Mouse (Mus musculus) liver, embryonic 12.5 days (tissue): ENCODE results near the gene Sorcs2. TPM values are rescaled to one million over a fixed set of nuclear protein-coding genes. Genes with fewer than 3 reads are reported as not detected.

ENCODE experiments used
- ATAC-seq: fragments of 200-750 bp; cut with Nextera tagmentation; 2 replicates; pipeline ENCODE4 v1.8.0; 2017; ENCODE audit warnings: moderate number of reproducible peaks, mild to moderate bottlenecking, moderate library complexity
- H3K27ac ChIP-seq: fragments of 300-500 bp; sonication (generic); 2 replicates; pipeline ENCODE4 v1.5.1; 2016; ENCODE audit warnings: mild to moderate bottlenecking
- H3K27me3 ChIP-seq: fragments of 300-500 bp; sonication (generic); replicated peaks from 2 replicates; pipeline ENCODE4 v1.6.1; 2016; ENCODE audit warnings: mild to moderate bottlenecking, moderate library complexity
- H3K36me3 ChIP-seq: fragments of 300-500 bp; sonication (generic); 2 replicates; pipeline ENCODE4 v1.6.1; 2016; ENCODE audit warnings: mild to moderate bottlenecking, moderate library complexity
- H3K4me1 ChIP-seq: fragments of 300-500 bp; sonication (generic); 2 replicates; pipeline ENCODE4 v1.6.1; 2016
- H3K4me2 ChIP-seq: fragments of 300-500 bp; sonication (generic); 2 replicates; pipeline ENCODE4 v1.6.1; 2016; ENCODE audit warnings: mild to moderate bottlenecking, moderate library complexity
- H3K4me3 ChIP-seq: fragments of 300-500 bp; sonication (generic); 2 replicates; pipeline ENCODE4 v1.5.1; 2016; ENCODE audit warnings: mild to moderate bottlenecking, moderate library complexity
- H3K9ac ChIP-seq: fragments of 300-500 bp; sonication (generic); 2 replicates; pipeline ENCODE4 v1.6.1; 2016; ENCODE audit warnings: mild to moderate bottlenecking, moderate library complexity
- H3K9me3 ChIP-seq: fragments of 300-500 bp; sonication (generic); replicated peaks from 2 replicates; pipeline ENCODE4 v1.6.1; 2016; ENCODE audit warnings: mild to moderate bottlenecking, moderate library complexity
- whole genome bisulfite sequencing: fragments of 180-500 bp; shearing (Covaris S2); methylation state at CpG from one replicate; pipeline ENCODE4 v1.1.7; 2016; ENCODE audit not compliant: insufficient replicate concordance; 5-methylcytosine and 5-hydroxymethylcytosine counted together
- polyA plus RNA-seq: library from polyadenylated mRNA; unstranded; fragments of >200 nt; fragmentation: Nextera tagmentation; extraction: Ambion mirVana; gene quantifications from 2 replicates; pipeline ENCODE4 v1.2.1, GENCODE M21; 2016

The Sorcs2 gene
- polyA plus RNA-seq, 1 experiment from 2014 or later, result 1.2 TPM

DNA sequence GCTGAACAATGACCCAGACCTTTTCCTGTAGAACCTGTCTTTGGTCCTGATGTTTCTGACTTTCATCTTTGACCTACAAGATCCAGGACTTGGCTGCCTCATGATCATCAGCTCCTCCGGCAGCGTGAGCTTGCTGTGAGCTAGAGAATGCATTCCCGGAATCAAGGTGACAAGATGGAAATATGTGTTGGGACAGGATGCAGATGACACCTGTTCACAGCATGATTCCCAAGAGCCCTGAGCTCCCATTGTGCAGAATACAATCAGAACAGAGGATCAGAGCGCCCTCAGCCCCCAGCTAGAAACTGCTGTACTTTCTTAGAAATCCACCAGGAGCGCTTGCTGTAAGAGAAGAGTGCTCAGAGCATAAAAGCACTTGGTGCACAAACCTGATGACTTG, 311.0 kb downstream of the Sorcs2 start:
- no peak for ATAC-seq
- Histone ChIP-seq H3K27me3 (no peaks in the 10 kb centered on the region), H3K9me3 (no peaks in the 10 kb centered on the region), H3K4me3 (no peak overlapping the region), H3K27ac (no peak overlapping the region), H3K4me1 (no peaks in the 10 kb centered on the region), H3K9ac (no peak overlapping the region), H3K36me3 (no peaks in the 10 kb centered on the region), H3K4me2 (no peak overlapping the region)
- 74% methylated on average over 5 of the region's 5 CpGs for WGBS

DNA sequence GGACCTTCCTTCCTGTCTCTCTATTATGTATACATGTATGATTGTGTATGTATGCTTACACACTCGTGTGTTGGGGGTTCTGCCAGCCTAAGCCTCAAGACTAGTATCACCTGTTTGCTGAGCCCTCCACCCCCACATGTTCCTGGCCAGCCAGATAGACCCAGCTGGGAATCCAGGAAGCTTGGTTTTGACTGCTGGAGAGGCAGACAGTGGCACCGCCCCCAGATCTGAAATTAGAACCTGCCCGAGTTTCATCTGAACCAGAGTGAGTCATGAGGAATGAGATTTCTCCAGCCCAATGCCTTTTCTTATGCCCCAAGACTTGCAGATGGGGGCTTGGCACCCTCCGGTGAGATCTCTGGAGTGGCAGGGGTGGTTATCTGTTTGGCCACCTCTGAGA, 312.3 kb downstream of the Sorcs2 start:
- H3K27me3 ChIP-seq, result no peaks in the 10 kb centered on the region
- WGBS, result 56% methylated on average over 4 of the region's 4 CpGs

DNA sequence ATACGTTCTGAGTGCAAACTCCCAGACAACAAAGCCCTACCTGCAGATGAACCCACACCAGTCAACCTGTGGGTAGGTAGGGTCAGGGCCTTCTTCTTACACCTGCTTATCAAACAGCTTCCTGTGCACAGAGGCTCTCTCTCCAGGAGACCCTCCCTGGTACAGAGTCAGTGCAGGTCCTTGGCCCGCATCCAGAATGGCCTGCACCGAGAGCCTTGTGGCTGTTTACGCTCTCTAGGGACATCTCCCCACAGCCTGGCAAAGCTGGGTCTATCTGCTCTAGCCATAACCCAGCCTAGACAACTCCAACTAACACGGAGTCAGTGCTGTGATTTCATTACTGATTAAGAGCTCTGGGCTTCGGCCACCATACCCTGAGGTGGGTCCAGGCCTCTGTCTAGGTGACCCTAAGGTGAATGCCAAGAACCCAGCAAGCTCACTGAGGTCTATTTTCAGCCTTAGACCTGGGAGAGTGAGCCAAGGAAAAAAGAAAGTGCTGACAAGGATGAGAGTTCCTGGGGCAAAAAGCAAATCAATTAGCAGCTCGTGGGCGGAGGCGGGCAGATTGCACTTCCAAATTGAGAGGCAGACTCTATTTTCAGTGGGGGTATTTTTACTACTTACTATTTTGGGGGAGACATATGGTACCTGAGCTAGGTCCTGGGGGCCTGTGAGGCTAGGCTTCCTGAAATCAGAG, 313.9 kb downstream of the Sorcs2 start:
- ATAC-seq, result no peak
- Histone ChIP-seq H3K27me3 (no peaks in the 10 kb centered on the region), H3K9me3 (no peaks in the 10 kb centered on the region), H3K4me1 (no peaks in the 10 kb centered on the region), H3K27ac (no peak overlapping the region), H3K4me2 (no peak overlapping the region), H3K9ac (no peak overlapping the region), H3K4me3 (no peak overlapping the region), H3K36me3 (no peaks in the 10 kb centered on the region)
- WGBS, result 72% methylated on average over 9 of the region's 9 CpGs

More for the DNA sequence above, 312.3 kb downstream of the Sorcs2 start:
- H3K27ac ChIP-seq, result no peak overlapping the region
- H3K9me3 ChIP-seq, result no peaks in the 10 kb centered on the region
- no peak overlapping the region for H3K4me3 ChIP-seq
- H3K4me1 ChIP-seq, result no peaks in the 10 kb centered on the region
- no peak for ATAC-seq
- no peak overlapping the region for H3K9ac ChIP-seq
- H3K36me3 ChIP-seq, result no peaks in the 10 kb centered on the region
- H3K4me2 ChIP-seq, result no peak overlapping the region

DNA sequence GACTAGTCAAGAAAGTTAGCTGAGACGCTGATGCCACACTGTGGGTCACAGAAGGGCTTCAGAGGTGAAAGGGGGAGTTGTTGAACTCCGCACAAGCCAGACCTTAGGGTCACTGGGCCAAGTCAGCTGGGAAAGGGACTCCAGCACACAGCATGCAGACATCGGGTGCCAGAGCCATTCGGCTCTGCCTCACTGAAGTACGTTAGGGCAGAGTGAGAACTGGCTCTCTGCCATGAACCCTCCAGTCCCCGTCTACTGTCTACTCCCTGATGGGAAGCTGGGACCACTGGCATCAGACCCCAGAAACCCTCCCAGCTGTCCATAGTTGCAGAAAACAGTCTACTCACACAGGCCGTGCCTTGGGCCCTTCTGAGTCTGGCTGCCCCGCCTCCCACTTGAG, 316.9 kb downstream of the Sorcs2 start:
- Histone ChIP-seq H3K4me1 (no peaks in the 10 kb centered on the region), H3K4me3 (no peak overlapping the region), H3K27ac (no peak overlapping the region), H3K27me3 (no peaks in the 10 kb centered on the region), H3K36me3 (no peaks in the 10 kb centered on the region), H3K9me3 (no peaks in the 10 kb centered on the region), H3K4me2 (no peak overlapping the region), H3K9ac (no peak overlapping the region)
- no peak for ATAC-seq
- WGBS, result 72% methylated on average over 8 of the region's 8 CpGs

DNA sequence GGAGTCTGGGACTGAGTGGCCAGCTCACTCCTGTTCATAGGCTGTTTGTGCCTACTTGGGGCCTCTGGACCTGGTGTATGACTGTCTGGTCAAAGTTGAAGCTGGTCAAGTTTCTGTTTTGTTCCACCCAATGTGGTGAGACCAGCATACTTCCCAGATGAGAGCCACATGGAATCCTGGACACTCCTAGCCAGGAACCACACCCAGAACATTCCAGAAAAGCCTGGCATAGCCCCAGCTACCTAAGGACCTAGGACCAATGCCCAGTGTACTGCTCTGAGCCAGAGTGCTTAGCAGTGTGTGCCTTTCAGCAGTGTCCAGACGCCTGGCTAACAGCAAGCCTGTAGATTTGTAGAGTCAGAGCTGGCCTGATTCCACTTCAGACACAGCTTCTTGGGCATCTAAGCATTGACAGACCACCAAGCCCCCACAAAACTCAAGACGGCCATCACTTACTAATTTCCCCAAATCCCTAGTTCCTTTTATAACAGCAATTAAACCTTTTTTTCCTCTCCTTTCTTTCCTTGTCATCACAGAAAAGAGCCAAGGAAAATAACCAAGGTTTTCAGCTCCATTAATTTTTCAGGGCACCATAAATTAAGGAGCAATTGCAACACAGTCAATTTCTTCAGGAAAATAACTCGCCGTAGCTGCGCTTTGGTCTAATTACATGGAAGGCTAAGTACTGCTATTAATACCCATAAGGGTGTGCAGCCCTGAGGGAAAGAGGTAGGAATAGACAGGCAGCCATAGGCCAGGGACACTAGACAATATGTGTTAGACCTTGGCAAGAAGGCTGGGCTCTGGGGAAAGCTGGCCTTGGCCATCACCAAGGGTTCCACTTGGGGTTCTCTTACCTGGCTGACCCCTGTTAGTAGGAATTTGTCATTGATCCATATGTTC, 322.5 kb downstream of the Sorcs2 start:
- no peak overlapping the region for H3K4me3 ChIP-seq
- no peak for ATAC-seq

DNA sequence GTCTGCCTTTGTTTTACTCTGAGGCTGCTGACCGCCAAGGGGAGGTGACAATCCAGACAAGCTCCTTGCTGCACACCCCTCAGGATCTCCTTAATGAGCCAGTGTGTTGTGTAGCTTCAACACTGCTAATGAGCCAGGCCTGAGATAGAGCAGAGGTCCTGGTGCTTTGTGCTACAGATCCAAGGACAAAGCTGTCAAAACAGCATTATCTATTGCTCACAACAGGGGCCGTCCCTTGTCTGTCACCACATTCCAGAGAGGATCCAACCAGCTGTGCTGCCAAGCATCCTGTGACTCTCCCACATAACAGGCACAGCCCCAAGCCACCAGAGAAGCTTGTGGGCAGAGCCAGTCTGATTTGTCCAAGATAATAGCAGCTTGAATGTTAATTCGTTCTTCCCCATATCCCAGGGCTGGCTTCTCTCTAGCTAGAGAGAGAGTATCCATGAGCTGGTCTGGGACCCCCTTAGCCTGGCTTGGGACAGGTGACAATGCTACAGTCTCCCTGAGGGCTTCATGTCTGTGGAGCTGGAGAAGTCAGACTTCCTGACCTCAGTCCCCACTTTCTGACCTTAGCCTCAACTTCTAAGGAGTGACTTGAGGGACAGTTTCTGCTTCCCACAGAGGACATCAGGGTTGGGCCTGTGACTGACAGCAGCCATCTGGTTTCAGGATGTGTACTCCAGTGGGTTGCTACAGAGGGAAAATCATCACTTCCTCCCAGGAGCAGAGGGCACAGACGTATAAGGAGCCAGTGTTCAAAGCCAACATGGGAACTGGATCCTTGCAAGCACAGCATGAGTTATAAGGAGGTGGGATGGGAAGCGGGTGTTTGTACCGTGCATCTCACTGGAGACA, 328.2 kb downstream of the Sorcs2 start:
- H3K27me3 ChIP-seq, result no peaks in the 10 kb centered on the region
- no peak overlapping the region for H3K27ac ChIP-seq
- ATAC-seq, result no peak
- WGBS, result 41% methylated on average over 6 of the region's 6 CpGs
- no peak overlapping the region for H3K9ac ChIP-seq
- no peak overlapping the region for H3K4me2 ChIP-seq
- 0 out of 2 replicates have a peak, but pooled peaks cover 3% of the 10 kb centered on the region for H3K4me1 ChIP-seq
- H3K36me3 ChIP-seq, result no peaks in the 10 kb centered on the region
- no peaks in the 10 kb centered on the region for H3K9me3 ChIP-seq
- H3K4me3 ChIP-seq, result no peak overlapping the region

More for the DNA sequence above, 322.5 kb downstream of the Sorcs2 start:
- no peak overlapping the region for H3K27ac ChIP-seq
- H3K9ac ChIP-seq, result no peak overlapping the region
- H3K9me3 ChIP-seq, result no peaks in the 10 kb centered on the region
- H3K27me3 ChIP-seq, result no peaks in the 10 kb centered on the region
- H3K36me3 ChIP-seq, result no peaks in the 10 kb centered on the region
- 72% methylated on average over 5 of the region's 5 CpGs for WGBS
- H3K4me1 ChIP-seq, result 0 out of 2 replicates have a peak, but pooled peaks cover 3% of the 10 kb centered on the region
- no peak overlapping the region for H3K4me2 ChIP-seq

DNA sequence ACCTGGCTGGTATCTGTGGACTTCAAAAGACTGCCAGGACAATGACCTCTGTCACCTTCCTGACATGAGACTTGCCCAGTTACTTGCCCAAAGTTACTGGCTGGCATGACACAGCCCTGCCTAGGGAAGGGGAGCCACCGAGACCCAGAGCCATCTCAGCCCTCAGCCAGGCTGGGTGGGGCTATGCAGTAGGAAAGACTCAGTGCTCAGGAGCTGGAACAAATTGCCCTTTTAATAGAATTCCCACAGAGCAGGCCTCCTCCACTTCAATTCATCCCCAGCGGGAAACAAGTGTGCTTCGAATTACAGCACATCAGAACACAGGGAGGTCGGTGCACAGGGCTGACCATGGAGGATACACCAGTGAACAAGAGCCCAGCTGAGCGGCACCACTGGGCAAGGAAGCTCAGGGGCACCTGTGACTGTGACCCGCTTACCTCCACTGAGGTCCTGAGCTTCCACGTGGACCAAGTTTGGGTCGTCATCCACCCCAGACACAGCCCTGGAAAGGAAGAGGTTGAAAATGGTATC, 330.2 kb downstream of the Sorcs2 start:
- Histone ChIP-seq H3K9ac (no peak overlapping the region), H3K27me3 (no peaks in the 10 kb centered on the region), H3K4me3 (no peak overlapping the region), H3K27ac (no peak overlapping the region), H3K4me2 (no peak overlapping the region), H3K9me3 (no peaks in the 10 kb centered on the region), H3K36me3 (no peaks in the 10 kb centered on the region), H3K4me1 (0 out of 2 replicates have a peak, but pooled peaks cover 3% of the 10 kb centered on the region)
- ATAC-seq, result no peak
- 60% methylated on average over 8 of the region's 8 CpGs for WGBS

DNA sequence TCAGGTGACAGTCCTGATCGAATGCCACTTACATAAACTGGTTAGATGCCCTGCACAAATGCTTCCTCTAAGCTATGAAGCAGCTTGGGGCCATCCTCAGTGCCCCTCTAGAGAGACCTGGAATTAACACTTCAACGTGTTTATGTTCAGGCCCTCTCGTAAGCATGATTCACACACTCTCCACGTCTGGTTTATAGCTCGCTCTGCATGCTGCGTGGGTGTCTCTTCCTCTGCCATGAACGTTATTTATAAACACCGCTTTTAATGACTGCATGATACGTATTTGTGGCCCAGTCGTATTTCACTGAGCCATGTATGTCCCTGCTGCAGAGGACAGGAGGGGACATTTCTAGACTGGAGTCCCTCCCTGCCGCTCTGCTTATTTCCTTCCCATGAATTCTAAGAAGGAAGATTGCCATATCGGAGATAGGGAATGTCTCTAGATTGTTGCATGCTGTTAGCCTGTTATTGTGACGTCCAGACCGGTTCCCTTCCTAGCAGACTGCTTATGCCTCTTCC, 340.1 kb downstream of the Sorcs2 start:
- H3K9me3 ChIP-seq, result no peaks in the 10 kb centered on the region
- no peak overlapping the region for H3K4me2 ChIP-seq
- no peaks in the 10 kb centered on the region for H3K36me3 ChIP-seq
- H3K27ac ChIP-seq, result no peak overlapping the region
- H3K4me3 ChIP-seq, result no peak overlapping the region
- no peak overlapping the region for H3K9ac ChIP-seq
- no peak for ATAC-seq
- WGBS, result 69% methylated on average over 14 of the region's 14 CpGs
- no peaks in the 10 kb centered on the region for H3K4me1 ChIP-seq
- no peaks in the 10 kb centered on the region for H3K27me3 ChIP-seq

DNA sequence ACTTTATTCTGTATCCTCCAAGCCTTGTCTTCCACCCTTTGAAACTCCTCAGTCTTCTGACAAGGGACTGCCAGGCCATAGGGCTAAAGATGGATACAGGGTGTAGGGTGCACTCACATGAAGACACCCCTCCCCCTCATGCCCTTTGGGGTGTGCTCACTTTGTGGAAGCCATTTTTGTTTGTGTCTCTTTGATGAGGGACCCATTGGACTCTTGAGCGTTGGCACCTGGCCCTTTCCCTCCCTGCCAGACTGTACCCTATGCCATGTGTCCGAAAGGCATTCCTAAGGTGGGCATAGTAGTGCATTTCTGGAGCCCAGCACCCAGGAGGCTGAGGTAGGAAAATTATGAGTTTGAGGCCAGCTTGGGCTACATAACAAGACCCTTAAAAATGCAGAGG, 341.0 kb downstream of the Sorcs2 start:
- no peak overlapping the region for H3K9ac ChIP-seq
- no peaks in the 10 kb centered on the region for H3K9me3 ChIP-seq
- H3K27ac ChIP-seq, result no peak overlapping the region
- H3K4me1 ChIP-seq, result no peaks in the 10 kb centered on the region
- no peak for ATAC-seq
- 70% methylated on average over 2 of the region's 2 CpGs for WGBS
- no peaks in the 10 kb centered on the region for H3K36me3 ChIP-seq
- no peak overlapping the region for H3K4me3 ChIP-seq
- no peak overlapping the region for H3K4me2 ChIP-seq
- H3K27me3 ChIP-seq, result no peaks in the 10 kb centered on the region

DNA sequence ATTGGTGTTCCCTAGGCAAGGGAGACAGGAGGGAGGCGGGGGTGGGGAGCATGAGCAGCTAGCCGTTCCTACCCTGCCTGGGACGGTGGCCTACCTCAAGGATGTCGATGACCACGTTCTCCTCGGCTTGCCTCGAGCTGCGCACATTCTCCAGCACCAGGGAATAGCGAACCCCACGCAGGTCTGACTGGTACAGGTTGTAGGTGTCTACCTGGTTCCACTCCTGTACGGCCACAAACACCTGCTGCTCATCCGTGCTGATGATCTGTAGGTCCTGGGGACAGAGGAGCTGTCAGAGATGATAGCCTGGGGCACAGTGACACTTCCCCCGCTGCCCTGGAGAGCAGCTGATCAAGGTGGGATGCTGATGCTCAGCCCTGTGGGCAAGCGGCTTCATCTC, 342.1 kb downstream of the Sorcs2 start:
- Histone ChIP-seq H3K27ac (no peak overlapping the region), H3K27me3 (no peaks in the 10 kb centered on the region), H3K9ac (no peak overlapping the region), H3K9me3 (no peaks in the 10 kb centered on the region), H3K4me1 (no peaks in the 10 kb centered on the region), H3K4me3 (no peak overlapping the region), H3K4me2 (no peak overlapping the region), H3K36me3 (no peaks in the 10 kb centered on the region)
- 66% methylated on average over 14 of the region's 14 CpGs for WGBS
- ATAC-seq, result no peak

DNA sequence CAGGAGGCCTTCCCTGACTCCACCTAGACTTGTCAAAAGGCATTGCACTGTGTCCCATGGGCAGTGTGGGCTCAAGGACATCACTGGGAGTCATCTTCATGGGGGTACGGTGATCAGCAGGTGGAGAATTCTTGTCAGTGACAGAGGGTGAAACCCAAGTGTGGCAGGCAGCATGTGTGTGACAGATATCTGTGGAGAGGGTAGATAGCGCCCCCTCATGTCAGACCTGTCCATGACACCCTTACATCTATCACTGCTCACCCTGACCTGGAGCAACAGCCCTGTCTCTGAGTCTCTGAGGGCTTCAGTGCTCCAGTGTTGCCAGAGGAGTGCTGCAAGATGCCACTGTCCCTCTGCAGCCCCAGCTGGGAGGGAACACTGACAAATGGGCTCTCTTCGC, 343.4 kb downstream of the Sorcs2 start:
- Histone ChIP-seq H3K4me2 (no peak overlapping the region), H3K27ac (no peak overlapping the region), H3K9me3 (no peaks in the 10 kb centered on the region), H3K4me1 (no peaks in the 10 kb centered on the region), H3K27me3 (no peaks in the 10 kb centered on the region), H3K9ac (no peak overlapping the region), H3K36me3 (no peaks in the 10 kb centered on the region), H3K4me3 (no peak overlapping the region)
- no peak for ATAC-seq
- 52% methylated on average over 3 of the region's 3 CpGs for WGBS
